Mouse (Mus musculus) left cerebral cortex, adult 11 months (tissue): ENCODE data around the gene Nt5dc3.
A peak's percentile ranks its signal among the peaks of the same experiment; 100 is the strongest.

Experiments used
- DNase-seq: peaks from one replicate; pipeline ENCODE4 v3.0.0; 2022; ENCODE audit warnings: low spot score

Gene Nt5dc3

GRCm38 (mm10) chr10:86778398-86779116 lies at the start of gene Nt5dc3:
TSS of gene Nt5dc3 (plus strand) at chr10:86779005.
- peak; percentile 91 for DNase-seq

DNA sequence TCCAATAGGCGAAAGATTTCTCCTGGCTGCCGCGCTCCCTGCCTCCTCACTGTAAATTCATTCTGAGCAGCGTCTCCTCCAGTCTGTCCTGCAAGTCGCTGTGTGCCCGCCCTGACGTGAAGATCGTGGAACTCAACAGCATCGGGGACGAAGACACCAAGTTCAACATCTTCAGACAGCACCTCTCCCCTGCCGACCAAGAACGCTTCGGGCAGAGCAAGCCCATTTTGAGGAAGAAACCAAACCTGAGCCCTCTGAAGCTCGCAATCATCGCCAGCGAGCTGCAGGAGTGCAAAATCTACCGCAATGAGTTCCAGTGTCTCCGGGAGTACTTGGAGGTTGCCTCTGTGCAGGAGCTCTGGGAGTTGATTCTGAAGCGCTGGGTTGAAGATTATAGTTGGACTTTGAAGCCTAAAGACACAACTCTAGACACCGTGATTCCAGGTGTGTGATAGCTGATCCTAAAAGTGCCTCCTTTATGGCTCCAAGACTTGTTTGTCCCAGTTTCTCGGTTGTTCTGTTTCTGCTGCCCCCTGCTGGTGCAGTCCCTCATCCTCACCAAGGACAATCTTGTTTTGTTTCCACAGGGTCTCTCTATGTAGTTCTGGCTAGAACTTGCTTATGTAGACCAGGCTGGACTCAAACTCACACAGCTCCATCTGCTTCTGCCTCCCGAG lies 47.8 kb upstream of the Nt5dc3 start:
- peak; percentile 73 for DNase-seq

- DNase-seq, result no peak
Measured at GRCm38 (mm10) chr10:86731500-86731863, 47.3 kb upstream of the Nt5dc3 start.

DNA sequence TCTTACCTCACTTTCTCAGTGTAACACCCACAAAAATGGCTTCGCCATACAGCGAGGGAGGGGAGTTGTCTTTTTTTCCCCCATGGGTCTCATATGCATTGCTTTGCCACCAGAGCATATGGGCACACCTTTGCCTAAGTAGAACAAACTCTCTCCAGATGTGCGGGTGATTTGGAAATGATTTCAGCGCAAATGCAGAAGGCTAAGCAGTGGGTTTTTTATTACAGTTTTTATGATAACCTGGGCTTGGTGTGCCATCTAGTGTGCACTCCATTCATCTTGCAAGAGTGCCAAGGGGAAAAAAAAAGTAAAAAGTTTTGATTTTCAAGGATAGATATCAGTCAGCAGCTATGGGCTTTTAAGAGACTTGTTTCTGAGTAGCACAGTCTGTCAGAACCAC lies 43.8 kb upstream of the Nt5dc3 start:
- no peak for DNase-seq

GRCm38 (mm10) chr10:86742918-86743317 lies 35.9 kb upstream of the Nt5dc3 start:
- DNase-seq, result no peak

- DNase-seq, result no peak
Measured at GRCm38 (mm10) chr10:86744306-86744705, 34.5 kb upstream of the Nt5dc3 start.

GRCm38 (mm10) chr10:86755816-86756502 lies 22.8 kb upstream of the Nt5dc3 start:
- no peak for DNase-seq

DNA sequence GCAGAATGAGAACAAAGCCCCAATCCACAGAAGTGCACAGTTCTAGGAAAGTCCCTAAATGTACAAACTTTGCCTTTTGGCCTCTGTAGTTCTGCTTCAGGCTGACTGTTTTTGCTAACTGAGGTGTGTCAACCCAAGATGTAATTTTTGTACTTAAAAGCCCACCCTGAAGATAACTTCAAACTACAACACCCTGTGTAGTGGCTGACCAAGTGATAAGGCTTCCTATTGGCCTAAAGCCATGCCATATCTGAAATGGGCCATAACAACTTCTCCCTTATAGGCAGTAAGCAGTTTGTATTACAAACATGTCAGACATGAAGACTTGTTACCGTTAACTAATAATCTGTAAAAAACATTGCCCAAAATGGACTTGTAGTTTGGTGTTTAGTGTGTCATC lies 21.1 kb upstream of the Nt5dc3 start:
- no peak for DNase-seq

GRCm38 (mm10) chr10:86758211-86758610 lies 20.6 kb upstream of the Nt5dc3 start:
- no peak for DNase-seq

DNA sequence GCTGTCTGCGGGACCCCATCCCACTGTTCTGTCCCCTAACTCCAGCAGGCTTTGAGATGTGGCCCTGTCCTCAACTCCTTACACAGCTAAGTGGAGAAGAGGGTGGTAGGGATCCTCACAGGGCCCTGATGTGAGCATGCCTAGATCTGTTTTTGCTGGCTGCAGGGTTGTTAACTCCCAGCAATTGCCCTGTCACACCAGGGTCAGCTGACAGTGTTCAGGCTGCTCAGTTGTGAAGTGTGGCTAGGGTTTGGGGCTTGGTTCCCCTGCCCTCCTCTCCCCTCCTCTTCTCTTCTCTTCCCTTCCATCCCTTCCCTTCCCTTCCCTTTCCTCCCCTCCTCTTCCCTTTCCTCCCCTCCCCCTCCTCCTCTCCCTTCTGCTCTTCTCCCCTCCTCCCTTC lies 17.6 kb upstream of the Nt5dc3 start:
- no peak for DNase-seq

GRCm38 (mm10) chr10:86761722-86762383 lies 17.0 kb upstream of the Nt5dc3 start:
- DNase-seq, result no peak

GRCm38 (mm10) chr10:86762384-86762730 lies 16.4 kb upstream of the Nt5dc3 start:
- DNase-seq, result no peak

GRCm38 (mm10) chr10:86763672-86764071 lies 15.1 kb upstream of the Nt5dc3 start, which contains the start of gene Gm49358:
TSS of gene Gm49358 (plus strand) at chr10:86763972.
- no peak for DNase-seq

DNA sequence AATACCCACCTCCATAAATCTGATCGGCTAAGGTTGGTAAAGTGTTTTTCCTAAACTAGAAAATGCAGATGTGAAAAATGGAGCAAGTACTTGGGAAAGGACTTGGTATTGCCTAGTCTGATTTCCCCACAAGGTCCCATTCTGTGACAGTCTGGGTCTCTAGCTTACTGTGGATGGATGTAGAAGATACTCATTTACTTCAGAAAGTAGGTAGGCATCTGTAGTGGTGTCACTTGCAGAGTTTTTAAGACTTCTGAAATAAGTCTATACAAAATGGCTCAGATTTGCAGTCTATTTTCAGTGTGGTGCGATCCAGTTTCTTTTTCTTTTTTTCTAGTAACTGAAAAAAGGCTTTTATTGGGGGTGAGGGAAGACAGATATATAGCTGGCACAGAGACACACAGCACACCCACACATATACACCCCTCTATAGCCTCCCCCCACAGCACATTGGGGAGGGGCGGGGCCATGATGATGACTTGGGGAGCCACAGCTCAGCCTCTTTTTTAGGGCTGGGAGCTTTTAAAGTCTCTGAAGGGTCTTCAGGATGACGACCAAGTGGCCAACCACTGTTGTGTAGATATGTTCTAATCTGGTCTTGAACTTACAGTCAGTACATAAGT lies 13.3 kb upstream of the Nt5dc3 start:
- no peak for DNase-seq

DNA sequence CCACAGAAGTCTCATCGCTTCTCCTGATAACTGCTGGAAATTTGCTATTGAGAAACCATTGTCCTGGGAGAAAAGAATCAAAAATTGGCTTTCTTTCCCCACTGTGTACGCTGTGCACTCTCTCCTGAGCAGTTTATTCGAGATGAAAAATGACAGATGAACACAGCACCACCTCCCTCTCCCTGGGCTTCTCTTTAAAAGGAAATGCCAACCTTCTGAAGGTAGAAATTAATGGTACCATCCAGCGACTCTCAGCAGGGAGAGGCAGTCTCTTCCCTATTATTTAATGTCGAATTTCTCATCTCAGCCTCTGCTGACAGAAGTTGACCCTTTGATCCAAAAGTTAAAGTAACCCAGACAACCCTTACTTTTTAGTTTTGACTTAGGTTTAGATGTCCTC lies 9.6 kb upstream of the Nt5dc3 start:
- DNase-seq, result no peak

DNA sequence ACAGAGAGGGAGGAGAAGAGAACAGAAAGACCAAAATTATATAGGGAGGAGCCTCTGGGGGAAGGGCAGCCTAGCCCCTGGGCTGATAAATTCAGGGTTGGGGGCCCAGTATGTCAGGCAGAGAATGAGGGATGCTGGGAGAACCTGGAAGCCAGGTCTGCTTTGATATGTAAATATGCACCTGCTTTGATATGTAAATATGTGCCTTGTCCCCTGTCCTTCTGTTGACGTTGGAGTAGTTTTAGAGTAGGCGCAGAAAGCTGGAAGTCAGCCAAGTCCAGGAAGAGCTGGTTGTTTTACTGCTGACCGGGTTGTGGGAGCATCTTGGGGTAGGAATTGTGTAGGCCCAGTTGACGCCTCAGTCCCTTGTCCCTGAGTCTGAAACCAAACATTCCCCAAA lies 9.0 kb upstream of the Nt5dc3 start:
- DNase-seq, result no peak

GRCm38 (mm10) chr10:86771701-86772100 lies 7.1 kb upstream of the Nt5dc3 start:
- DNase-seq, result no peak

DNA sequence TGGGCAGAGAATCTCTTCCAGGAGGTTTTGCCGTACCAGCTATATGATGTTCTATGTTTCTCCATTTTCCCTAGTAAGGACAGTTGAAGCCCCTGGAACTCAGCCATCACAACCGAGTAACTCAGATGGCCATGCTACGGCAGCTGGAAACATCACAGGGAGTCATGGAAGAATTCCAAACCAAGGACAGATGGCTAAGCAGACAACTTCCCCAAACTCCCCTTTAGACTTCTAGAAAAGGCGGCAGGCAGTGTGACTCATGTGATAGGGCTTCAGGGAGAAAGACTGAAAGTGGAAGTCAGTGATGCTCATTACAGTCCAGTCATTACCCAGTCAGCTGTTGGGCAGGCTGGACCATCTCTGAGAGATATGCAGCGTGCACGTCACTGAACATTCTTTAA lies 6.6 kb upstream of the Nt5dc3 start:
- no peak for DNase-seq

- no peak for DNase-seq
Measured at GRCm38 (mm10) chr10:86773360-86773759, 5.4 kb upstream of the Nt5dc3 start.

DNA sequence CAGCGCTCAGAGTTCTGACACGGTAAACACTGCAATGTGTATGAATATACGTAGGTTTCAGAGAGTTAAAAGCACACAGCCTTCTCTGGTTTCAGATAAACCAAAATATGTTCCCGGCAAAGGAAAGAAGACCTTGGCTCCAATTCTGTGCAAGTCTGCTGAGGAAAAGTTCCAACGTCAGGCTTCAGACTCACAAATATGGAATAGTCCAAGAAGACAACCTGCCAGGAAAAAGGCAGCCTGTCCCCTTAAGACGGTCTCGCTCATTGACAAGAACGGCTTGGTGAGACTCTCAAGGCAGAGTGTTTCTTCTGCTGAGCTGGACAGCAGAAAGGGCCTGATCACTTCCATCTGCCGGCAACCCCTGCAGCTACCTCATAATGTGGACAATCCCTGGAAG lies 2.5 kb upstream of the Nt5dc3 start:
- DNase-seq, result no peak

DNA sequence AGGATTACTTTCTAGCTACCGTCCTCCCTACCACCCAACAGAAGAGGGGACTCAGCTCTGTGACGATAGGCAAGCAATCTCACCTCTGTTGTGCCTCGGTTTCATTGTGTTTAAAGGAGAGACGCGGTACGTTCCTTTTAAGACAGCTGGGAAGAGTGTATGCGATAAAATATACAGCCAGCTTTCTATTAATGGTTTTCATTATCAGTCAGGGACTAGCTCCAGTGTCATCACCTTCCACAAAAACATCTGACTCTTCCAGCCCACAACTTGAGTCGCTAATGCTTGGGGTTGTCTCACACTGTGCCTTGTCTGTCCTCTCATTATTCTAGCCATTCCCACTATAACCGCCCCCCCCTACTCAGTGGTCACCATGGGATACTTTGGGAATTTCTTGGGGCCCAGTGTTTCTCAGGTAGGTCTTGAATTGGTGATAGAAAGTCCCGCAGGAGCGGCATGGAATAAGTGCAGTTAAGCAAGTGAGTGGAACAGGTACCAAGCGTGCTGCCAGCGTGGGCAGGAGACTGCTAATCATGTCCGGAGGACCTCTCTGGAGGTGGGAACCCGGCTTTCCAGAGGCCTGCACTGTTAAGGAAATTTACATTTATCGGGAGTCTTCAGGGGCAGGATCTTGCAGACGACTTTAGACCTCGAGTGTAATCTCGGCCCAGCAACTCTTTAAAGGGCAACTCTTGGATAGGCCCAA lies 1.0 kb upstream of the Nt5dc3 start:
- DNase-seq, result no peak
